Mouse (Mus musculus) activated CD4-positive, CD25-positive, alpha-beta regulatory T cell, adult 4 months (primary cell): ENCODE measurements around the gene Cnnm4. TPM values are rescaled to one million over a fixed set of nuclear protein-coding genes. Genes with fewer than 3 reads are reported as not detected.

Experiments used
- ATAC-seq: one replicate; pipeline ENCODE4 v1.8.0; 2017
- polyA plus RNA-seq, 2 experiments: library from polyadenylated mRNA; unstranded; fragments of 100-300 nt; shearing (Covaris generic); gene quantifications; one replicate each; pipeline ENCODE4 v1.2.1; 2017

Gene Cnnm4
- polyA plus RNA-seq, 2 experiments from 2014 or later, result 9.0 to 10.4 TPM

DNA sequence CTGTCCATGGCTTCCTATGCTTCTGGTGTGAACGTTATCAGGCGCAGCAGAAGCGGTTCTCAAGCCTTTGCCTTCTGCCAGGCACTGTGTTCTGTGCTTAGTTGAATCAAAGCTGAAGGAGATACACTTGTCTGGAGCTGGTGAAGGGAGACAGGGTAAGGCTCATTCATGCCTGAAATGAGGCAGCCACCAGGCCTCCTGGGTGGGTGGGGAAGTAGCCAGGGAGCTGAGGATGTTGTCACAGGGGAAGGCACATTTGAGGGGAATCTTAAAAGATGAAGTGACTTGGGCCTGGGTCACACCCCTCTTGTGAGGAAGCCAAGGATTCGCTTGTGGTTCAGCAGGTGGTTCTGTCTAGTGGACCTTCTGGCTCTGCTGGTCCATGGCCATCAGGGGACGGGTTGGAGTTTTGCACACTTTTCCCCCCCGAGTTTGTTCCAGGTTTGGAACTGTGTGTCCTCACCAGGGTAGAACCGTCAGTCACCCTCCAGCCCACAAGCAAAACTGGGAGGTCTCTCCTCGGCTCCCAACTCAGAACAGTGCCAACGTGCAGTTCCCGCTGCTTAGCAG, 1.9 kb downstream of the Cnnm4 start:
- ATAC-seq, result no peak

GRCm38 (mm10) chr1:36474646-36475045, 3.2 kb downstream of the Cnnm4 start:
- ATAC-seq, result no peak

GRCm38 (mm10) chr1:36475480-36476110, 4.2 kb downstream of the Cnnm4 start:
- no peak for ATAC-seq

GRCm38 (mm10) chr1:36476426-36476825, 5.0 kb downstream of the Cnnm4 start:
- ATAC-seq, result no peak

GRCm38 (mm10) chr1:36478343-36478795, 6.9 kb downstream of the Cnnm4 start:
- ATAC-seq, result no peak

- ATAC-seq, result no peak
These were observed 8.8 kb downstream of the Cnnm4 start for GRCm38 (mm10) chr1:36479903-36480899.

- ATAC-seq, result no peak
These were observed 12.4 kb downstream of the Cnnm4 start for GRCm38 (mm10) chr1:36483825-36484224.

DNA sequence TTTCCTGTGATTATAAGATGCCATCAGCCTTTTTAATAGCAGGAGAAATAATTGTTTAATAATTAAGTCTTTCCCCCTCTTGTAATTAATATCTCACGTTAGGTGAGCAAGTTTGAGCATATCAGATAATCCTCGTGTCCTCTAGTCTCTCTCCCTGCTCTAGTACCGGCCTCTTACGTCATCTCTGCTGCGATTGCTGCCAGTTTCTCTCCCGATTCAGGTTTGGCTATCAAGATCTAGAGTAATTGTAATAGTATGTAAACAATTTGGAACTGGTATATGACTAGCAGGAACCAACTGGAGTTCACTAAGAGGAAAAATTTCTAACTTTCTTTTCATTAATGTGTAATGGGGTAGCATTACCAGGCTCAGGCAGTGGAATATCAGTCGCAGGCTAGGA, 13.7 kb downstream of the Cnnm4 start:
- no peak for ATAC-seq

DNA sequence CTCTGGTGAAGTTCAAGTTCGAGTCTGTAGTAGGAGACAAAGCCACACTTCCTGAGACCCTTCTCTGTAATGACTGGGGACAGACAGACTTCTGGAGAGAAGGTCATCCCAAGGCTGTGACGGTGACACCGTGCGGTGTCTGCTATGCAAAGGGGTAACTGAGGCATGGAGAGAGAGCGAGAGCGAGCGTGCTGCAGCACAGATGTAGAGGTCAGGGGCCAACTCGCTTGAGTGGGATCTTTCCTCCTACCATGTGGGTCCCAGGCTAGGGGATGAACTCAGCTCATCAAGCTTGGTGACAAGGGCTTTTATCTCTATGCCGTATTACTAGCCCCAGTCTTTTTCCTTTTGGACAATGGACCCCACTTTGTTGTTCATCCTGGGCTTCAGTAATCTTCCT, 15.7 kb downstream of the Cnnm4 start:
- no peak for ATAC-seq

DNA sequence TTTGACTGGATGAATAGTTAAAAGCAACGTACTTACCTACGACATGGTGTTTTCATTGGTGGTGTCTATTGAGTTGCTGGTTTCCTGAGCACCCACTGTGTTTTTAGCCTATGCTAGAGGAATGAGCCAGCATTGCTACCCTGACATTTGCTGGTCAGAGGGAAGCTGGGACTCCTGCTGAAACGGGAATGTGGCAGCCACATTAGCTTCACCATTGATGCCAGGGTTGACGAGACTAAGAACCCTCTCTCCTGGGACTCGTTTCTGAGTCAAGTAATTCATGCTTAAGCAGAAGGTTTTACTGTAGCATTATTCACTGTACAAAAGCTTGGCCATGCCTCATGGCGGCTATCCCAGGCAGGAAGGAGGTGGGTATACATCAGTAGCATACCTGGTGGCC, 18.2 kb downstream of the Cnnm4 start:
- no peak for ATAC-seq

DNA sequence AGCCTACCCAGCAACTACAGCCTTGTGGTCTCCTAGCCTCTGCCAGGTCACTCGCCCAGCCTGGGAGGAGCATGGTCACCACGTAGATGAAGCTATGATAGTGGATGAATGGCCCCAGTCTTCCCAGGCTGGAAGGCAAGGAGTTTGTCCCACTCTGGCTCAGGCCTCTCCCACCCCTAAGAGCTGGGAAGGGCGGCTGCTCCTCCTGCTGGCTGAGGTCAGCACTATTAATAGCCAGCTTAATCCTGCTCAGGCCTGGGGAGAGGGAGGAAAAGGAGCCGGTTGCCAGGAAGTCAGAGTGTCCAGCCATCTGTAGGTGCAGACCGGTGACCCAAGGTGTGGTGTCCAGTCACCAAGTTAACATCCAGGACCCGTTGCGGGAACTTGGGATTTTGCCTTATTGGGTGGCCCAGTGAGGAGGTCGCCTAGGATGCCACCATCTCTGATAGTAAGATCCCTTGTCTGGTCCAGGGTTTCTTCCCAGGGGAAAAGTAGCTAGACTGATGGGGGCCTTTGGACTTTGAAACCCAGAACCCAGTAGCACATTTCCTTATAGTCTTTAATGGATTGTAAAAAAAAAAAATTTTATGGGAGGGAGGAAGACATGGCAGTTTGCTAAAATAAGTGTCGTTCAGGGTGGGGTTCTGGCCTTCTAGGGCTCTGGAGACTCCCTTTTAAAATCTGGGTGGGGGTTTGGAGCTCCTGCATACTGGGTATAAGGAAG, 21.2 kb downstream of the Cnnm4 start:
- ATAC-seq, result no peak

GRCm38 (mm10) chr1:36493299-36493698, 21.9 kb downstream of the Cnnm4 start:
- no peak for ATAC-seq

DNA sequence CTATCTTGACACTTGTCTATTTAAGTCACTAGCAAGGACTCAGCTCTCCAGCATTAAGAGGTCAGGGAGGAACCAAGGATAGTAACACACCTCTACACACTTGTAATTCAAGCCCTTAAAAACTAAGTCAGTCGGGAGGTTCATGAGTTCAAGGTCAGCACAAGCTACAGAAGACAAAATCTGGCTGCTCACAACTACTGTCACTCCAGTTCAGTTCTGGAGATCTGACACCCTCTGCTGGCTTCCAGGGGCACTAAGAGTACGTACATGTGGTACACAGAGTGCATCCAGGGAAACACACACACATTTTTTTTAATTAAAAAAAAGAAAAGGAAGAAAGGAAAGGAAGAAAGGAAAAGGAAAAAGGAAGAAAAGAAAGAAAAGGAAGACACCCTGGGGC, 25.3 kb downstream of the Cnnm4 start:
- no peak for ATAC-seq

DNA sequence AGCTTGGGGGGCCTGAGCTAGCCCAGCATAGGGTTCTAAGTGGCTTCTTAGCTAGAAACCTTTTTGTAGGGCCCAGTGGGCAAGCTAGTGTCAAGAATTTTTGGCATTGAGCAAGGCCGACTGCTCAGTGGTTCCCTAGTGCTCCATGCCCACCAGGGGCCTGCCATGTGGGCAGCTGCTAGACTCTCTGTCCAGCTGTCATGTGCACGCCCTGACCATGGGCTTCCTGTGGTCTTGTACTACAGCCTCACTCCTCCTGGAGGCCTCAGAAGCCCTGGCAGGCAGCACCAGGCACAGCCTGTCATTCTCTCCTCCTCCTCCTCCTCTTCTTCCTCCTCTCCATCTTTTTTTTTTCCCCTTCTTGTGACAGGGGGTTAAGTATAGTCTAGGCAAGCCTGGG, 25.9 kb downstream of the Cnnm4 start:
- no peak for ATAC-seq

- peak; percentile 72 for ATAC-seq
These were observed 29.8 kb downstream of the Cnnm4 start for GRCm38 (mm10) chr1:36501261-36501660.

DNA sequence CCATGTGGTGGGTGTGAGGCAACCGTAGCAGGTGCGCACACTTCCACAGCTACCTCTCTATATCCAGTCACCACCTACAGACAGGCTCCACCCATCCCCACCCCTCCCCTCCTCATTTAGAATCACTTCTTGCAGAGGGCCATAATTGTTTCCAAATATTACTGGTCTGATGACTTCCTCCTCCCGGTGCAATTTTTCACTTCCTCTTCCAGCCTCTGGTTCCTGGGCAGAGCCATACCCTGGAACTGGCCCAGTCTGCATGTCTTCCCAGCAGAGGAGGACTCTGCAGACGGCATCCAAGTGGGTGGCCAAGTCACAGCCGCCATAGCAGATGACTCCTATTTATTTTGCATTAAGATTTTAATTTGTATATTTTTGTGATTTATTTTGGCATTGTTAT, 36.8 kb downstream of the Cnnm4 start:
- no peak for ATAC-seq

DNA sequence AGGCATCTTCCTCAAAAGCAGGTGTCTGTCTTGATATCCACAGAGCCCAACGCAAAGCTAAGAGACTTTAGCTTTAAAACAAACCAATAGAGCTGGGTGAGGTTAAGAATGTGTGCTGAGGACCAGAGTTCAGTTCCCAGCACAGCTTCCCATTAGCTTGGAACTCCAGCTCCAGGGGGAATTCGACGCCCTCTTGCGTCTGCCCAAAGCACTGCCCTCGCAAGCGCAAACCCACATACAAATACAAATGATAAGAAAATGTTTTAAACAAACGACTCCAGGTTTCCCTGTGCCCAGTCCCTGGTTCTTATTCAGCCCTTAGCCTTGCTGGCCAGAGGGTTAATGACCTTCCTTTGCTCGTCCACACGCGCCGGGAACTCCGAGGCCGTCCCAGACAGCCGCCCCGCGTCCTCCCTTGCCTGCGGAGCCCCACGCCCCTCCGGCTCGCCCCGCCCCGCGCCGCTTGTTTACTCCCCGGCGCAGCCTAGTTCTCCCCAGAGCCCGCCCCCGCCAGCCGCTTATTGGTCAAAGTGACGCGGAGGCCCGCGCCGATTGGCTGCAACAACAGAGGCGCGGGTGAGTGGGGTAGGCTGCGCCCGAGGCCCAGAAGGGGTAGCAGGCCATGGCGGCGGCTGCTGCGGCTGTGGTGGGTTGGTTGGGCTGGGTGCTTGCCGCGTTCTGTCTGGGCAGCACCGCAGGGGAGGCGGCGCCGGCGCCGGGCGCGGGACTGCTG, 40.0 kb downstream of the Cnnm4 start, which contains the start of gene Cnnm3:
Gene Cnnm3 (plus strand): TSS at position 579 of the 733 bp plus-strand sequence.
- ATAC-seq, result peak; percentile 98

DNA sequence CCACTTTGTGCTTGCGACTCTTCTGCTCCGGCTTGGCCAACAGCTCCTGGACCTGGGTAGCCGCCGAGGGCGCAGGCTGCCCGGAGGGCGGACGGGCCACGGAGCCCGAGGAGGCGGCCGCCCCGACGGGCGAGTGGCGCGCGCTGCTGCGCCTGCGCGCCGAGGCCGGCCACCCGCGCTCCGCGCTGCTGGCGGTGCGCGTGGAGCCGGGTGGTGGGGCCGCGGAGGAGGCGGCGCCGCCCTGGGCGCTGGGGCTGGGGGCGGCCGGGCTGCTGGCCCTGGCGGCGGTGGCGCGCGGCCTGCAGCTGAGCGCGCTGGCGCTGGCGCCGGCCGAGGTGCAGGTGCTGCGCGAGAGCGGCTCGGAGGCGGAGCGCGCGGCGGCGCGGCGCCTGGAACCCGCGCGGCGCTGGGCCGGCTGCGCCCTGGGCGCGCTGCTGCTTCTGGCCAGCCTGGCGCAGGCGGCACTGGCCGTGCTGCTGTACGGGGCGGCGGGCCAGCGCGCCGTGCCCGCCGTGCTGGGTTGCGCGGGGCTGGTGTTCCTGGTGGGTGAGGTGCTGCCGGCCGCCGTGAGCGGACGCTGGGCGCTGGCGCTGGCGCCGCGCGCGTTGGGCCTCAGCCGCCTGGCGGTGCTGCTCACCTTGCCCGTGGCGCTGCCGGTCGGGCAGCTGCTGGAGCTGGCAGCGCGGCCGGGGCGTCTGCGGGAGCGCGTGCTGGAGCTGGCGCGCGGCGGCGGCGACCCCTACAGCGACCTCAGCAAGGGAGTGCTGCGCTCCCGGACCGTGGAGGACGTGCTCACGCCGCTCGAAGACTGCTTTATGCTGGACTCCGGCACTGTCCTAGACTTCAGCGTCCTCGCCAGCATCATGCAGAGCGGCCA, 40.9 kb downstream of the Cnnm4 start:
- ATAC-seq, result peak; percentile 27

DNA sequence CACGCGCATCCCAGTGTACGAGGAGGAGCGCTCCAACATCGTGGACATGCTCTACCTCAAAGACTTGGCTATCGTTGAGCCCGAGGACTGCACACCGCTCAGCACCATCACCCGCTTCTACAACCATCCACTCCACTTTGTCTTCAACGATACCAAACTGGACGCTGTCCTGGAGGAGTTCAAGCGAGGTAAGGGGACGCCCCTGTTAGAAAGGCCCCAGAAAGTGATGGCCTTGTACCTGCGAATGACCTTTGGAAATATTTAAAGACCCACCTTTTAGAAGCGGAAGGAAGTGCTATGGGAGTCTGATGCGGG, 41.5 kb downstream of the Cnnm4 start:
- no peak for ATAC-seq

DNA sequence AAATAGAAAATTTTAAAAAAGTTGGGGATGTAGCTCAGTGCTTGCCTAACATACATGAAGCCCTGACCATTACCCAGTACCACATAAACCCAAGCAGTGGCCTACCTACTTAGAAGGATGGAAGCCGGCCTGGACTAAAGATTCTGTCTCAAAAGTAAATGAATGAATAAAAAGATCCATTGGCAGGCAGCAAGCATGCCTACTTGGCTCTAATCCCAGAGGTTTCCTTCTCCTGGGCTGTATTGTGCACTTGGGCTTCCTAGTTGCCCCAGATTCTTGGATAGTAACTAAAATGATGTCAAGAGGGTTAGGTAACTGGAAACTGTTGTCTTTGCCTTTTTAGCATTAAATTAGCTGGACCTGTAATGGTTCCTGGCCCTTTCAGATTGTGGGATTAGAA, 41.9 kb downstream of the Cnnm4 start:
- ATAC-seq, result no peak

- no peak for ATAC-seq
These were observed 42.3 kb downstream of the Cnnm4 start for GRCm38 (mm10) chr1:36513718-36514117.
